Mouse (Mus musculus): ENCODE data around the gene Entpd6. TPM values are rescaled to one million over a fixed set of nuclear protein-coding genes. Genes with fewer than 3 reads are reported as not detected.

The Entpd6 gene
- 34.8 TPM for total RNA-seq (2023)

DNA sequence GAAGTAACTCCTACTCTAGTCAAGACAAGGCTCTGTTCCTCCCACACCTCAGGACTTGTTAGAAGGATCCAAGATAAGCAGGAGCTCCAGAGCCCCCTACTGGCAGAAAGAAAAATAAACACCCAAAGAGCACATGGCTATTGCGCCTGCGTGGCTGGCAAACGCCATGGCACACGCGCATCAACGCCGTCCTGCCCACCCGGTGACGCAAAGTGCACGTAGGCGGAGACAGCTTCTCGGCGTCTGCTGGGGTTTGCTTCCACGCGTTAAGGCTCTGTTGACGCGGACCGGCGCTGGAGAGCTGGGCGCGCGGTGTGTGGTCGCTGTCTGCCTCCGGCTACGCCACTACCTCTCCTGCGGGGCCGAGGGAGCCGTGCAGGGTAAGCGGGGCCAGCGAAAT lies at the start of gene Entpd6:
Entpd6 (plus strand) TSS at position 189 of the 400 bp plus-strand sequence.

DNA sequence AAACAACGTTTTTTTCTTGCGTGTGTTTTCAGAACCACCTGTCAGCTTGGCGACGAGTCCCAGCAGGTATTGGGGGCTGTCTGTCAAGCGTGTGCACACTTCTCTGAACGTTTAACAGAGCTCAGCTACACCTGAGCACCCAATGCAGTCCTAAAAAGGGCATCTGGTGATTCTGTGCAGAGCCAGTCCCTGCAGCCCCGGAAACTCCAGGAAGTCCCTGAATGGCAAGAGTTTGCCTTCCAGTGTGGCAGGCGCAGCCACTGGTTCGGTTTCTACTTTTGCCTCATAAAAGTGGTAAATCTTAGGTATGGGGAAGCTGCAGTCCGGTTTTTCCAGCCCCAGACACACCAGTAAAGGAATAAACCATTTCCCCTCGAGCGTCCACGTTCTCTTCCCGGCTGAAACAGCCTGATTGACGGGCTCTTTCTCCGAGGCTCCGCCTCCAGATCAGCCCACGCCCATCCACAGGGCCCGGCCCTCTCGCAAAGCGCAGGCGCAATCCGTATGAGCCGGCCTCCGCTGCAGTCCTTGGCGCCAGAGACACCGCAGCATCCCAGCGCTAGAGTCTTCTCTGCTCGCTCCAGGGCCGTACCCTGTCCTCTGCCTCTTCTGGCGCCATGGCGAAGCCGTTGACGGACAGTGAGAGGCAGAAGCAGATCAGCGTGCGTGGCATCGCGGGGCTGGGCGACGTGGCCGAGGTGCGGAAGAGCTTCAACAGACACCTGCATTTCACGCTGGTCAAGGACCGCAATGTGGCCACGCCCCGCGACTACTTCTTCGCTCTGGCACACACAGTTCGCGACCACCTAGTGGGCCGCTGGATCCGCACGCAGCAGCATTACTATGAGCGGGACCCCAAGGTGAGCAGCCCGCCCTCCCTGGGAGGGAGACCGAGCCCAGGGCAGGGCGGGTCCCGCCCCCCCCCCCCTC lies 37.7 kb downstream of the Entpd6 start, which contains the start of gene Pygb:
Pygb (plus strand) TSS at position 485 of the 930 bp plus-strand sequence.

Other genes with a start within 250 kb of the Entpd6 start
- gene Cst7, start 178.6 kb upstream of the Entpd6 start, total RNA-seq (2023): 10.0 TPM
- gene Apmap, start 140.5 kb upstream of the Entpd6 start, total RNA-seq (2023): 26.6 TPM
- gene Acss1, start 80.5 kb upstream of the Entpd6 start, total RNA-seq (2023): 40.6 TPM
- gene Vsx1, start 59.7 kb upstream of the Entpd6 start, total RNA-seq (2023): not detected
- 66.3 TPM for gene Pygb, start 37.7 kb downstream of the Entpd6 start, total RNA-seq (2023)
- 37.5 TPM for gene Abhd12, start 155.7 kb downstream of the Entpd6 start, total RNA-seq (2023)
- 4.3 TPM for gene Gins1, start 156.4 kb downstream of the Entpd6 start, total RNA-seq (2023)

Measured in CD4-positive naive resting alpha-beta T cell, adult 57 days (primary cell).